Mouse (Mus musculus) forebrain, embryonic 11.5 days (tissue): ENCODE results near the gene Ppp2ca. TPM values are rescaled to one million over a fixed set of nuclear protein-coding genes. Genes with fewer than 3 reads are reported as not detected.
A peak's percentile ranks its signal among the peaks of the same experiment; 100 is the strongest.

Experiments used
- ATAC-seq: fragments of 200-750 bp; cut with Nextera tagmentation; replicated peaks from 2 replicates; pipeline ENCODE4 v1.8.0; 2017; ENCODE audit warnings: moderate TSS enrichment; ENCODE audit not compliant: low FRiP score
- DNase-seq: peaks from one replicate; pipeline ENCODE4 v3.0.0-alpha.2; 2017; ENCODE audit warnings: low spot score
- H3K27ac ChIP-seq: fragments of 300-500 bp; sonication (generic); 2 replicates; pipeline ENCODE4 v1.5.1; 2014; ENCODE audit warnings: low read depth, low read length
- H3K27me3 ChIP-seq: fragments of 300-500 bp; sonication (generic); 2 replicates; pipeline ENCODE4 v1.6.1; 2014; ENCODE audit warnings: mild to moderate bottlenecking, low read length, mixed read lengths; ENCODE audit not compliant: control insufficient read depth, insufficient read depth
- H3K36me3 ChIP-seq: fragments of 300-500 bp; sonication (generic); 2 replicates; pipeline ENCODE4 v1.6.1; 2014; ENCODE audit warnings: mild to moderate bottlenecking, low read length, moderate library complexity, mixed read lengths; ENCODE audit not compliant: control insufficient read depth, insufficient read depth
- H3K4me1 ChIP-seq: fragments of 300-500 bp; sonication (generic); replicated peaks from 2 replicates; pipeline ENCODE4 v1.6.1; 2014; ENCODE audit warnings: low read length, mixed read lengths; ENCODE audit not compliant: control insufficient read depth, insufficient read depth
- H3K4me2 ChIP-seq: fragments of 300-500 bp; sonication (generic); 2 replicates; pipeline ENCODE4 v1.6.1; 2014; ENCODE audit warnings: low read depth, mild to moderate bottlenecking, low read length, moderate library complexity, mixed read lengths; ENCODE audit not compliant: severe bottlenecking
- H3K4me3 ChIP-seq: fragments of 300-500 bp; sonication (generic); 2 replicates; pipeline ENCODE4 v1.5.1; 2014; ENCODE audit warnings: low read depth, low read length
- H3K9ac ChIP-seq: fragments of 300-500 bp; sonication (generic); 2 replicates; pipeline ENCODE4 v1.6.1; 2014; ENCODE audit warnings: low read length
- H3K9me3 ChIP-seq: fragments of 300-500 bp; sonication (generic); 2 replicates; pipeline ENCODE4 v1.6.1; 2016; ENCODE audit warnings: low read length, mixed read lengths; ENCODE audit not compliant: control insufficient read depth
- WGBS: fragments of 180-500 bp; shearing (Covaris S2); extraction: QIAGEN DNeasy Blood & Tissue Kit; methylation state at CpG from one replicate; pipeline ENCODE4 v1.1.7; 2014; 5-methylcytosine and 5-hydroxymethylcytosine counted together
- polyA plus RNA-seq: library from polyadenylated mRNA; unstranded; fragments of >200 nt; fragmentation: Nextera tagmentation; extraction: Ambion mirVana; gene quantifications from 2 replicates; pipeline ENCODE4 v1.2.1, GENCODE M21; 2014

Ppp2ca gene
- polyA plus RNA-seq = 122 and 128 TPM in 2 replicates

DNA sequence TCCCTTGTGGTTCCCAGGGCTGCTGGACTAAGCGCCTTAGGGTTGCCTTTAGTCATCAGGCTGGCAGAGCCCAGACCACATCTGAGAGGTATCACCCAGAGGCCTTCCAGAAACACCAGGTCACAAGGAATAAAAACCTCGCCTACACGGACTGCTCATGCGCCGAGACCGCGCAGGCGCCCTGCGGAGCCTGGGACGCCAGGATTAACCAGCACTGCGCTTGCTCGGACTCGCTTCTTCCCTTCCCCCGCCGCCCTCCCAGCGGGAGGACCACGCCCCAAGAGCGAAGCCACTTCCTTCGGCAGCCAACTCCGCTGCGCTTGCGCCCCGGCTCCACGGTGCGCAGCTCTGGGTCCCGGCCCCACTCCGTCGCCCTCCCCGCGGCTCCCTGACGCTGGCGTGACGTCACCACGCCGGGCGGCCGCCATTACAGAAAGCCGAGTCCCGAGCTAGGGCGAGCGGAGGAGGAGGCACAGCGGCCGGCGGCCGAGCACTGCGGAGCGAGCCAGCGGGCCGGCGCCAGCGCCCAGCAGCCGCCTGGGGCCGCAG, at the start of gene Ppp2ca:
Ppp2ca (plus strand) TSS at position 284 of the 549 bp plus-strand sequence.
- Histone ChIP-seq H3K4me1 (peaks cover 6% of the 10 kb centered on the region; the same call in 1 of the 2 replicates), H3K27me3 (no peaks in the 10 kb centered on the region), H3K27ac (peak within 1 kb of the TSS; percentile 98), H3K4me3 (peak within 1 kb of the TSS; percentile 98), H3K9ac (peak within 1 kb of the TSS; percentile 98), H3K4me2 (peak within 1 kb of the TSS; percentile 66), H3K36me3 (no peaks in the 10 kb centered on the region), H3K9me3 (no peaks in the 10 kb centered on the region)
- WGBS = under 1% methylated on average over 52 of the region's 53 CpGs
- DNase-seq (peak; percentile 98), ATAC-seq (peak; percentile 98)

DNA sequence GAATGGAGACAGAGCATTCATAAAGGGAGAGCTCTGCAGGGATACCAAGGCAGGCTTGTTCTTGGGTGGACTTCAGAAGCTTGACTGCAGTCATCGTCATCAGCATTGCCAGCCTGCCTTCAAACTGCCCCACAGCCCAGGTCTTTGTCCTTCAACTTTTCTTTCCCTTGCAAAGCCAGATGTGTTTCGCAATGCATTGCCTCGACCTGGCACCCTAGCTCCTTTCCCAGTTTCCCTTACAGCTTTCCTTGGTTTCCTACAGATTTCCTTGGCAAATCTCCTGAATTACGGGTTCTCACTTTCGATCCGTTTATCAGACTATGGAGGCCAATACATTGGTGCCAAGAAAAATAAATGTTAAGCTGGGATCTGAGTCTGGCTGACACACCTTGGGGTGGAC, 45.1 kb upstream of the Ppp2ca start:
- no peak overlapping the region for H3K27ac ChIP-seq
- H3K36me3 ChIP-seq = no peaks in the 10 kb centered on the region
- no peak overlapping the region for H3K4me3 ChIP-seq
- H3K27me3 ChIP-seq = no peaks in the 10 kb centered on the region
- no peak for ATAC-seq
- 90% methylated on average over 6 of the region's 6 CpGs for WGBS
- H3K9ac ChIP-seq = no peak overlapping the region
- DNase-seq = no peak
- H3K4me1 ChIP-seq = no peaks in the 10 kb centered on the region
- H3K9me3 ChIP-seq = no peaks in the 10 kb centered on the region
- no peak overlapping the region for H3K4me2 ChIP-seq

DNA sequence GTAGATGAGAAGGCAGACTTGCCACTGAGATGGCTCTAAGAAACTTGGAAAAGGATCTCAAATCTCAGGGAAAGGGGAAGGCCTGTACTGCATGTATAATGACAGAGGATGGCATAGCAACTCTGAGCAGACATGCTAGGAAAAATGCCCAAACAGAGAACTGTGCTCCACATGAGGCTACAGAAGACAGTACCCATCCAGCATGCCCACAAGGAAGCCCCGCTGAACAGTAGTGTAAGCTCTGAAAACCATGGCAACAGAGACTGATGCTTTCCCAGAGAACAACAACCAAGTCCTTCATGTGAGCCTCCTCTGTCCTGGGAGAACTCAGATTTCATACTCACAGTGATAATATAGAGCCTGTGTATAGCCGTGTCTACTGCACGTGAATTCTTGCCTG, 43.8 kb upstream of the Ppp2ca start:
- Histone ChIP-seq H3K9me3 (no peaks in the 10 kb centered on the region), H3K36me3 (no peaks in the 10 kb centered on the region), H3K9ac (no peak overlapping the region), H3K4me2 (no peak overlapping the region), H3K27me3 (no peaks in the 10 kb centered on the region), H3K4me1 (no peaks in the 10 kb centered on the region), H3K27ac (no peak overlapping the region), H3K4me3 (no peak overlapping the region)
- DNase-seq (no peak), ATAC-seq (no peak)
- 91% methylated on average over 3 of the region's 3 CpGs for WGBS

DNA sequence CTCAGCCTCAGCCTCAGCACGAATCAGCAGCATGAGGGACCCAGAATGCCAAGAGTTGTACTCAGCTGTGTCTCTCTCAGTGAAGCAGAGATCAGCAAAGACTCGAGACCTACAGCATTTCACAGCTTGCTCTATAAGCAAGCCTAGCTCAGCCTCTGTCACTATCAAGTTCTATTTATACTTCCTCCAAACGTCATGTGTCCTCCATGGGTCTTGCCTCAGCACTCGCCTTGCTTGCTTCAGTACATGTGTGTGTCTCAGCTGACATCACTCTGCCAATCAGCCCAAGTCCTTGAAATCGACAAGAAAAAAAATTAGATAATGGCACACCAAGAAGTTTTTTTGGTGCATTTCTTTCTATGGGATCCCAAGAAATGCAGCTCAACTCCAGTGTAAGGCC, 42.3 kb upstream of the Ppp2ca start:
- no peaks in the 10 kb centered on the region for H3K4me1 ChIP-seq
- H3K9ac ChIP-seq = no peak overlapping the region
- no peaks in the 10 kb centered on the region for H3K27me3 ChIP-seq
- 86% methylated on average over 5 of the region's 5 CpGs for WGBS
- no peaks in the 10 kb centered on the region for H3K9me3 ChIP-seq
- no peak overlapping the region for H3K4me3 ChIP-seq
- H3K27ac ChIP-seq = no peak overlapping the region
- H3K36me3 ChIP-seq = no peaks in the 10 kb centered on the region
- ATAC-seq (no peak), DNase-seq (no peak)
- no peak overlapping the region for H3K4me2 ChIP-seq

DNA sequence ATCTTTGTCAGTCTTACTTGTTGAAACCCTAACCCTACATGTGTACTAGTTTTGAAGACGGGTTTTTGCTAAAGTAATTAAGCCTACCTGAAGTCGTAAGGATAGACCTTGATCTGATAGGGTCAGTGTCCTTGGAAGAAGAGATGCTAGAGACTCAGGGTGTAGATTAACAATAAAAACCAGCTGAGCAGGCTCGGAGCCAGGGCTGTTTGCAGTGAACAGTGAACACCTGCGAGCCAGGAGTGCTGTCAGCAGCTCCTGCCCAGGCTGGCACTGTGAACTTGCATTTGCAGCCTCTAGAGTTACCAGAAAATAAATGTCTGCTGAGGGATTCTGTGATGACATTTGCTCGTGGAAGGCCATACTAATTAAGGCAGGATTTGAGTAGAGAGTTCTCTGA, 39.5 kb upstream of the Ppp2ca start:
- Histone ChIP-seq H3K27ac (no peak overlapping the region), H3K9ac (no peak overlapping the region), H3K4me3 (no peak overlapping the region), H3K27me3 (no peaks in the 10 kb centered on the region), H3K4me1 (no peaks in the 10 kb centered on the region), H3K4me2 (no peak overlapping the region), H3K36me3 (no peaks in the 10 kb centered on the region), H3K9me3 (no peaks in the 10 kb centered on the region)
- no peak for ATAC-seq
- no peak for DNase-seq
- WGBS = 82% methylated on average over 5 of the region's 5 CpGs

DNA sequence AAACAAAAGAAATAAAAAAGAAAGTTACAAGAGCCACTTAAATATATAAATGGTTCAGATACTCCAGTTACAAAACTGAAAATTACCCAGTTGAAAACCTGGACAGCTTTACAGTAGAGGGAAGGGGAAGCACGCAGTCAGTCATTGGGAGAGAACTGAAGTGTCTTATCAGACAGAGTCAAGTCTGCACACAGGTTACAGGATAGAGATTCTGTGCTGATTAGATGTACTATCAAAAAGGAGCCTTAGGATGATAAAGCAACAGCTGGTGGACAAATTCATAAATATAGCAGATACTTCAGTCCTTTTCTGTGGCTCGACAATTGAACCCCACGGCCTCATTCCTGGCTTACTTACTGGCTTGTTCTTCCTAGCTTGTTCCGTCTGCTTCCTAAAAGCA, 38.2 kb upstream of the Ppp2ca start:
- no peaks in the 10 kb centered on the region for H3K4me1 ChIP-seq
- H3K27me3 ChIP-seq = no peaks in the 10 kb centered on the region
- no peak overlapping the region for H3K4me2 ChIP-seq
- no peak for ATAC-seq
- DNase-seq = no peak
- H3K4me3 ChIP-seq = no peak overlapping the region
- WGBS = 94% methylated on average over 4 of the region's 4 CpGs
- no peaks in the 10 kb centered on the region for H3K9me3 ChIP-seq
- no peak overlapping the region for H3K9ac ChIP-seq
- no peaks in the 10 kb centered on the region for H3K36me3 ChIP-seq
- H3K27ac ChIP-seq = no peak overlapping the region

DNA sequence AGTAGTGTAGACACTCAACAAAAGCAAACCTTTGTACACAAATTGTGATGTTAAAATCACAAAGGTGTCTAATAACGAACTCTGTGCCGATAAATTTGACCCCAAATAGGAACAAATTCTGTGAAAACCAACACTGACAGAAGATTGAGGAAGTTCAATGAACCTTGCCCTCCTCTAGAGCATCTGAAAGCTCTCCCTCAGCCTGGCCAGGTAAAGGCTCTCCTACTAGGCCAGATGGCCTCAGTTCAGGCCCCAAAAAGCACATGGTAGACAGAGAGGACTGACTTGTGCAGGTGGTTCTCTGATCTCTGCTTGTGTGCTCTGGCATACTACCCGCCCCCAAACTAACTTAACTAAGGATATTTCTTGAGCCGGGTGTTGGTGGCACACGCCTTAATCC, 36.1 kb upstream of the Ppp2ca start:
- Histone ChIP-seq H3K4me3 (no peak overlapping the region), H3K4me1 (no peaks in the 10 kb centered on the region), H3K4me2 (no peak overlapping the region), H3K27ac (no peak overlapping the region), H3K36me3 (no peaks in the 10 kb centered on the region), H3K9me3 (no peaks in the 10 kb centered on the region), H3K9ac (no peak overlapping the region), H3K27me3 (no peaks in the 10 kb centered on the region)
- WGBS = 91% methylated on average over 5 of the region's 5 CpGs
- ATAC-seq (no peak), DNase-seq (no peak)

DNA sequence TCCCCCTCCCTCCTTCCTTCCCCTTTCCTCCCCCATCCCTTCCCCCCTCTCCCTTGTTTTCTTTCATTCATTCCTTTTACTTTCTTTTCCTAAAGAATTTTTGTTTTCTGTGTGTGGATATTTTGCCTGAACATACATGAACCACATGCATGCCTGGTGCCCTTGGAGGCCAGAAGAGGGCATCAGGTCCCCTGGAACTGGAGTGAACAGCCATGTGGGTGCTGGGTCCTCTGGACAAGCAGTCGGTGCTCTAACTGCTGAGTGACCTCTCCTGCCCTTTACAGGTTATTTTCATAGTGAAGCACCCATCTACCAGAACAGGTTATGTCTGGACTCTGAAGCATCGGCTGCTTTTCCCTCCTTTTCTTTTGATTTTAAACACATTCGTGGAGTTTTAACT, 34.1 kb upstream of the Ppp2ca start:
- no peak overlapping the region for H3K9ac ChIP-seq
- no peaks in the 10 kb centered on the region for H3K36me3 ChIP-seq
- no peak for DNase-seq

DNA sequence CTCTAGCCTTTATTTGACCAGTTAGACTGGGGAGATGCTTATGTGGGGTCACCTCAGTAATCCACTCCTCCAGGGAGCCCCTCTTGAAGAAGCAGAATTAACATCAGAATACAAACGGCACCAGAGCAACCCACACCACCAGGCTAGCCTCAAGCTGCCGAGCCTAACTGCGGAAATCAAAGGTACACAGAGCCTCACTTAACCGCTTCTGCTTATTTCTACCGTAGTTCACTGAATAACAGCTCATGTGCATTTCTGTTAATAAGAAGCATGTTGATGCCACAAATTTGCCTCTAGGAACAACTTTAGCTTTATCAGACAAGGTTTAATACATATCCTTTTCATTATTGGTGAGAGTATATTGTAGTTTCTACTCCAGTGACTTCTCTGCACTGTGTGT, 32.6 kb upstream of the Ppp2ca start:
- Histone ChIP-seq H3K4me1 (no peaks in the 10 kb centered on the region), H3K27me3 (no peaks in the 10 kb centered on the region), H3K27ac (no peak overlapping the region), H3K36me3 (no peaks in the 10 kb centered on the region), H3K9ac (peak overlapping the region; percentile 14), H3K9me3 (no peaks in the 10 kb centered on the region), H3K4me3 (no peak overlapping the region), H3K4me2 (no peak overlapping the region)
- WGBS = 18% methylated on average over 5 of the region's 5 CpGs
- DNase-seq (no peak), ATAC-seq (no peak)

More for the DNA sequence above, 34.1 kb upstream of the Ppp2ca start:
- H3K27me3 ChIP-seq = no peaks in the 10 kb centered on the region
- no peaks in the 10 kb centered on the region for H3K9me3 ChIP-seq
- no peak overlapping the region for H3K27ac ChIP-seq
- H3K4me1 ChIP-seq = no peaks in the 10 kb centered on the region
- ATAC-seq = no peak
- WGBS = 60% methylated on average over 3 of the region's 3 CpGs
- no peak overlapping the region for H3K4me3 ChIP-seq
- H3K4me2 ChIP-seq = no peak overlapping the region
